ENCODE assay signal across 10 mouse cellular contexts in the genomic region with DNA sequence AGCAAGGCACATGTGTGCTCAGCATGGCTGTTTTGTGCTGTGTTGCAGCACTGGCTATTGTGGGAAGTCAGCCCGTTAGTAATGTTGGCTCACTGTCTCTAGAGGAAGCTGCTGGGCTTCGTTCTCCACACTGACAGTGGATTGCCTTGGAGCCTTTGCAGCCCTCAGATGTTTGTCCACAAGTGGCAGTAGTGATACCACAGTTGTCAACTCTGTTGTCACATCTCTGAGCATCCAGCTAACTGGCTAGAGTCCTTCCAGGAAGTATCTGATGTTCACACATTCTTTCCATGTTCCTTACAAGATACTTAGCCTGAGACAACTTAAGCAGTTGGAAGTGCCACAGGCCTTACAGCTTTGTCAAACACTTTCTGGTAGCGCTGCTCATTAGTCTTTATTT. TPM values are rescaled to one million over a fixed set of nuclear protein-coding genes. Genes with fewer than 3 reads are reported as not detected.
DNase-seq lines count a peak whose midpoint lies in the region; ATAC-seq lines count a peak whose summit lies in the region.
"Had no signal": no experiment of that assay in that cellular context is flagged by ENCODE, and none has a peak within 500 bp of the region (broad histone marks: within the 10 kb centered on the region; RNA-seq: fewer than 3 reads in every experiment).

No protein-coding gene starts in this region.

- no peaks in the 10 kb centered on the region for H3K36me3 ChIP-seq in midbrain, embryonic 14.5 days (ENCODE audit: control insufficient read depth, insufficient read depth, low read length)
- no peaks in the 10 kb centered on the region for H3K36me3 ChIP-seq in midbrain, embryonic 11.5 days (ENCODE audit: control insufficient read depth, insufficient read depth, low read length)
- H3K36me3 ChIP-seq in kidney, embryonic 16.5 days (ENCODE audit: insufficient read depth, low read length), result no peaks in the 10 kb centered on the region

- no peak overlapping the region for H3K9ac ChIP-seq in midbrain, embryonic 14.5 days (replicated peaks; ENCODE audit: low read length)
- no peak overlapping the region for H3K9ac ChIP-seq in midbrain, embryonic 11.5 days (ENCODE audit: low read length)
- H3K9ac ChIP-seq in kidney, embryonic 16.5 days (replicated peaks; ENCODE audit: low read length), result no peak overlapping the region

- H3K4me1 ChIP-seq in midbrain, embryonic 14.5 days (ENCODE audit: control insufficient read depth, insufficient read depth, low read length), result 0 out of 2 replicates have a peak, but pooled peaks cover 4% of the 10 kb centered on the region
- H3K4me1 ChIP-seq in midbrain, embryonic 11.5 days (ENCODE audit: control insufficient read depth, insufficient read depth, low read length), result peaks cover 11% of the 10 kb centered on the region
- H3K4me1 ChIP-seq in kidney, embryonic 16.5 days (ENCODE audit: insufficient read depth, low read length), result peaks cover 9% of the 10 kb centered on the region; the same call in 1 of the 2 replicates

- no peak overlapping the region for H3K27ac ChIP-seq in midbrain, embryonic 14.5 days (replicated peaks; ENCODE audit: low read depth, low read length)
- H3K27ac ChIP-seq in midbrain, embryonic 11.5 days (ENCODE audit: low read depth, low read length), result no peak overlapping the region
- no peak overlapping the region for H3K27ac ChIP-seq in kidney, embryonic 16.5 days (ENCODE audit: low read length)

- H3K4me3 ChIP-seq in midbrain, embryonic 14.5 days (replicated peaks; ENCODE audit: low read depth, low read length), result no peak overlapping the region
- H3K4me3 ChIP-seq in midbrain, embryonic 11.5 days (ENCODE audit: low read depth, low read length), result no peak overlapping the region
- no peak overlapping the region for H3K4me3 ChIP-seq in kidney, embryonic 16.5 days (ENCODE audit: low read length)

- H3K9me3 ChIP-seq in midbrain, embryonic 14.5 days (ENCODE audit: control insufficient read depth, low read length), result no peaks in the 10 kb centered on the region
- no peaks in the 10 kb centered on the region for H3K9me3 ChIP-seq in midbrain, embryonic 11.5 days (ENCODE audit: control insufficient read depth, low read length)
- no peaks in the 10 kb centered on the region for H3K9me3 ChIP-seq in kidney, embryonic 16.5 days (ENCODE audit: low read length)

- WGBS in midbrain, embryonic 14.5 days, result 57% methylated on average over 3 of the region's 3 CpGs
- 64% methylated on average over 3 of the region's 3 CpGs for WGBS in midbrain, embryonic 11.5 days
- WGBS in kidney, embryonic 16.5 days, result 62% methylated on average over 3 of the region's 3 CpGs

- no peak for ATAC-seq in midbrain, embryonic 14.5 days (ENCODE audit: low FRiP score, low TSS enrichment)
- no peak for ATAC-seq in midbrain, embryonic 11.5 days (ENCODE audit: low FRiP score)
- ATAC-seq in megakaryocyte, adult 5-6 weeks (ENCODE audit: poor library complexity, severe bottlenecking), result peak; percentile 39
- no peak for ATAC-seq in kidney, embryonic 16.5 days (ENCODE audit: low FRiP score, low TSS enrichment)

- DNase-seq in heart, adult 11 months, result peak; percentile 80
- DNase-seq in heart, adult 9 months (ENCODE audit: low spot score in 2 of 2), result no peak
- peak; percentile 2 for DNase-seq in midbrain, embryonic 14.5 days
- no peak for DNase-seq in midbrain, embryonic 11.5 days (ENCODE audit: low spot score, missing footprints)
- DNase-seq in brain, adult 2 months (ENCODE audit: low read depth, low spot score), result peak; percentile 53
- no peak for DNase-seq in left cerebral cortex, adult 8-10 months (ENCODE audit: low spot score in 2 of 2)
- DNase-seq: cerebellum, postnatal 36 days; layer of hippocampus, adult 9-11 months had no signal

- H3K27me3 ChIP-seq in midbrain, embryonic 14.5 days (ENCODE audit: control insufficient read depth, insufficient read depth, low read length), result no peaks in the 10 kb centered on the region
- H3K27me3 ChIP-seq in midbrain, embryonic 11.5 days (ENCODE audit: control insufficient read depth, insufficient read depth, low read length), result no peaks in the 10 kb centered on the region
- H3K27me3 ChIP-seq in kidney, embryonic 16.5 days (ENCODE audit: insufficient read depth, low read length), result no peaks in the 10 kb centered on the region

- no peak overlapping the region for H3K4me2 ChIP-seq in midbrain, embryonic 14.5 days (ENCODE audit: low read length)
- H3K4me2 ChIP-seq in midbrain, embryonic 11.5 days, result no peak overlapping the region
- H3K4me2 ChIP-seq in kidney, embryonic 16.5 days (replicated peaks; ENCODE audit: low read depth, low read length), result no peak overlapping the region

RNA-seq across cellular contexts. Expression of a gene that starts 2.0 kb away (rescaled TPM):
- polyA plus RNA-seq in midbrain, embryonic 14.5 days (2014; fragmentation: Nextera tagmentation; extraction: Ambion mirVana), result 150 and 152 TPM in 2 replicates
- polyA plus RNA-seq in midbrain, embryonic 11.5 days (2014; fragmentation: Nextera tagmentation; extraction: Ambion mirVana), result 51.4 and 53.2 TPM in 2 replicates
- 32.2 and 36.0 TPM in 2 replicates for total RNA-seq in megakaryocyte, adult 5-6 weeks (2015)
- total RNA-seq in megakaryocyte, adult 5-6 weeks (2017), result 32.2 and 35.8 TPM in 2 replicates
- total RNA-seq in left cerebral cortex, adult 8-10 months (2022), result 100 to 1,000 TPM; 201 to 222 (median 210) TPM
- polyA plus RNA-seq in kidney, embryonic 16.5 days (2015; fragmentation: Nextera tagmentation; extraction: Ambion mirVana), result 23.0 and 24.4 TPM in 2 replicates

RNA-seq across cellular contexts. Expression of a gene that starts 35.2 kb away (rescaled TPM):
- polyA plus RNA-seq in midbrain, embryonic 14.5 days (2014; fragmentation: Nextera tagmentation; extraction: Ambion mirVana), result 22.7 and 41.3 TPM in 2 replicates
- polyA plus RNA-seq in midbrain, embryonic 11.5 days (2014; fragmentation: Nextera tagmentation; extraction: Ambion mirVana), result 49.4 and 49.6 TPM in 2 replicates
- 152 and 166 TPM in 2 replicates for total RNA-seq in megakaryocyte, adult 5-6 weeks (2015)
- 114 and 129 TPM in 2 replicates for total RNA-seq in megakaryocyte, adult 5-6 weeks (2017)
- 10 to 100 TPM; 64.8 to 76.3 (median 66.6) TPM for total RNA-seq in left cerebral cortex, adult 8-10 months (2022)
- 86.6 and 96.8 TPM in 2 replicates for polyA plus RNA-seq in kidney, embryonic 16.5 days (2015; fragmentation: Nextera tagmentation; extraction: Ambion mirVana)

Comparison
In these comparisons a context has a peak if more than half of its experiments do, and no peak if none do; other contexts are left out.
1. DNase-seq: peak in heart, adult 11 months (single experiment), midbrain, embryonic 14.5 days (single experiment) and brain, adult 2 months (single experiment); none in heart, adult 9 months (0 of 2), midbrain, embryonic 11.5 days (single experiment) and left cerebral cortex, adult 8-10 months (0 of 2).